Mouse (Mus musculus): ENCODE measurements around the gene Dgkz. TPM values are rescaled to one million over a fixed set of nuclear protein-coding genes. Genes with fewer than 3 reads are reported as not detected.

Gene Dgkz
- polyA plus RNA-seq, 1 experiment from 2014 or later: 57.5 TPM

- Histone ChIP-seq H3K4me3 (ENCODE audit: low read length) (peak overlapping the region; percentile 88), H3K4me2 (replicated peaks; ENCODE audit: low read depth, low read length) (peak overlapping the region; percentile 81), H3K27ac (ENCODE audit: low read depth, low read length) (peak overlapping the region; percentile 97; the same call in 1 of the 2 replicates), H3K36me3 (ENCODE audit: control insufficient read depth, insufficient read depth, low read length) (peaks cover 18% of the 10 kb centered on the region), H3K4me1 (ENCODE audit: control insufficient read depth, insufficient read depth, low read length) (peaks cover 29% of the 10 kb centered on the region), H3K27me3 (ENCODE audit: control insufficient read depth, insufficient read depth, low read length) (no peaks in the 10 kb centered on the region), H3K9me3 (ENCODE audit: control insufficient read depth, low read length) (no peaks in the 10 kb centered on the region), H3K9ac (ENCODE audit: low read depth, low read length) (peak overlapping the region; percentile 97; the same call in 1 of the 2 replicates)
- 4% methylated on average over 11 of the region's 12 CpGs for WGBS
- no peak for ATAC-seq (ENCODE audit: low FRiP score, low TSS enrichment)
Observed at GRCm38 (mm10) chr2:91929936-91930335, 45.7 kb downstream of the Dgkz start.

GRCm38 (mm10) chr2:91929455-91929854 is 46.2 kb downstream of the Dgkz start:
- H3K9ac ChIP-seq (ENCODE audit: low read depth, low read length): peak overlapping the region; percentile 97; the same call in 1 of the 2 replicates
- peaks cover 15% of the 10 kb centered on the region for H3K36me3 ChIP-seq (ENCODE audit: control insufficient read depth, insufficient read depth, low read length)
- 55% methylated on average over 3 of the region's 3 CpGs for WGBS
- no peaks in the 10 kb centered on the region for H3K9me3 ChIP-seq (ENCODE audit: control insufficient read depth, low read length)
- H3K27me3 ChIP-seq (ENCODE audit: control insufficient read depth, insufficient read depth, low read length): no peaks in the 10 kb centered on the region
- H3K27ac ChIP-seq (ENCODE audit: low read depth, low read length): no peak overlapping the region
- H3K4me1 ChIP-seq (ENCODE audit: control insufficient read depth, insufficient read depth, low read length): peaks cover 29% of the 10 kb centered on the region
- H3K4me2 ChIP-seq (replicated peaks; ENCODE audit: low read depth, low read length): peak overlapping the region; percentile 81
- no peak for ATAC-seq (ENCODE audit: low FRiP score, low TSS enrichment)
- peak overlapping the region; percentile 88 for H3K4me3 ChIP-seq (ENCODE audit: low read length)

GRCm38 (mm10) chr2:91928534-91929350 is 46.9 kb downstream of the Dgkz start:
- Histone ChIP-seq H3K27ac (ENCODE audit: low read depth, low read length) (no peak overlapping the region), H3K36me3 (ENCODE audit: control insufficient read depth, insufficient read depth, low read length) (peaks cover 11% of the 10 kb centered on the region), H3K9ac (ENCODE audit: low read depth, low read length) (no peak overlapping the region), H3K4me2 (replicated peaks; ENCODE audit: low read depth, low read length) (no peak overlapping the region), H3K4me1 (ENCODE audit: control insufficient read depth, insufficient read depth, low read length) (peaks cover 26% of the 10 kb centered on the region), H3K27me3 (ENCODE audit: control insufficient read depth, insufficient read depth, low read length) (peaks cover under 1% of the 10 kb centered on the region), H3K9me3 (ENCODE audit: control insufficient read depth, low read length) (no peaks in the 10 kb centered on the region), H3K4me3 (ENCODE audit: low read length) (no peak overlapping the region)
- no peak for ATAC-seq (ENCODE audit: low FRiP score, low TSS enrichment)
- WGBS: 73% methylated on average over 23 of the region's 23 CpGs

GRCm38 (mm10) chr2:91927826-91928533 is 47.7 kb downstream of the Dgkz start:
- peaks cover 8% of the 10 kb centered on the region for H3K27me3 ChIP-seq (ENCODE audit: control insufficient read depth, insufficient read depth, low read length)
- H3K9me3 ChIP-seq (ENCODE audit: control insufficient read depth, low read length): no peaks in the 10 kb centered on the region
- H3K27ac ChIP-seq (ENCODE audit: low read depth, low read length): no peak overlapping the region
- H3K4me3 ChIP-seq (ENCODE audit: low read length): peak overlapping the region; percentile 9; the same call in 1 of the 2 replicates
- ATAC-seq (ENCODE audit: low FRiP score, low TSS enrichment): no peak
- H3K9ac ChIP-seq (ENCODE audit: low read depth, low read length): no peak overlapping the region
- H3K36me3 ChIP-seq (ENCODE audit: control insufficient read depth, insufficient read depth, low read length): peaks cover 7% of the 10 kb centered on the region; the same call in 1 of the 2 replicates
- 44% methylated on average over 34 of the region's 34 CpGs for WGBS
- peaks cover 21% of the 10 kb centered on the region for H3K4me1 ChIP-seq (ENCODE audit: control insufficient read depth, insufficient read depth, low read length)
- no peak overlapping the region; the same call in 1 of the 2 replicates for H3K4me2 ChIP-seq (replicated peaks; ENCODE audit: low read depth, low read length)

DNA sequence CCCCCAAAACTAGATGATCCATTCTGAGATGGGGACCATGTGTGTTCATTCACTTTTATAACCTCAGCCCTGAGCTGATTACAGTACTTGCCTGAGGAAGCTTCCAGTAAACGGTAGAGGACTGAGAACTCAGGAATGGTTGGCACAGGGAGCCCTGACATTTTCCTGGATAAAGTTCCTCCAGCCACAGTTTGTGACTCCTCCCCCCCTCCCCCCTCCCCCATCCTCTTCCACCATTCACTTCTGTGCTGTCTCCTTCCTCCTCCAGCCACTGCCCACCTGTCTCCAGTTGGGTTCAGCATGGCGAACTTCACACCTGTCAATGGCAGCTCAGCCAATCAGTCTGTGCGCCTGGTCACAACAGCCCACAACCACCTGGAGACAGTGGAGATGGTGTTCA is 48.7 kb downstream of the Dgkz start, which contains the start of gene Chrm4:
TSS of gene Chrm4 (plus strand) at position 301 of the 400 bp plus-strand sequence.
- H3K27ac ChIP-seq (ENCODE audit: low read depth, low read length): no peak within 1 kb of the TSS
- no peak within 1 kb of the TSS; the same call in 1 of the 2 replicates for H3K4me2 ChIP-seq (replicated peaks; ENCODE audit: low read depth, low read length)
- 78% methylated on average over 3 of the region's 3 CpGs for WGBS
- H3K36me3 ChIP-seq (ENCODE audit: control insufficient read depth, insufficient read depth, low read length): peaks cover 7% of the 10 kb centered on the region; the same call in 1 of the 2 replicates
- peak within 1 kb of the TSS; percentile 9; the same call in 1 of the 2 replicates for H3K4me3 ChIP-seq (ENCODE audit: low read length)
- peaks cover 11% of the 10 kb centered on the region; the same call in 1 of the 2 replicates for H3K4me1 ChIP-seq (ENCODE audit: control insufficient read depth, insufficient read depth, low read length)
- ATAC-seq (ENCODE audit: low FRiP score, low TSS enrichment): no peak
- H3K9ac ChIP-seq (ENCODE audit: low read depth, low read length): no peak within 1 kb of the TSS
- H3K27me3 ChIP-seq (ENCODE audit: control insufficient read depth, insufficient read depth, low read length): peaks cover 18% of the 10 kb centered on the region
- no peaks in the 10 kb centered on the region for H3K9me3 ChIP-seq (ENCODE audit: control insufficient read depth, low read length)

DNA sequence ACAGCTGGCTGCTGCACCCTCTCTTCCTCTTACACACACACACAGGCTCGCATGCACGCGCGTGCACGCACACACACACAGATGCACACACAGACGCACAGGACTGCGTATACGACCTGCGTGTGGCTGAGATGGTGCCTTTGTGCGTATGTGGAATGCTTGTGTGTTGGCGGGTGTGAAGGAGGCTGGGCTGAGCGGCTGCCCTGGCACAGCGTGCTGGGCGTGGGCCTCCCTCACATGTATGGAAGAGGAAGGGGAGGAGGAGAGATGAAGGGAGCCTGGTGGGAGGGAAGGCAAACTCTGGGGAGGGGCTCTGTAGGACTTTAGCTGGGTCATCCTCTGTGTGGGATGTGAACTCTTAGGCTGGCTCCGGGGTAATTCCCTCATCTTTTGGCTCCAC is 50.2 kb downstream of the Dgkz start:
- no peak overlapping the region for H3K4me3 ChIP-seq (ENCODE audit: low read length)
- no peak overlapping the region for H3K27ac ChIP-seq (ENCODE audit: low read depth, low read length)
- 85% methylated on average over 15 of the region's 15 CpGs for WGBS
- peaks cover 14% of the 10 kb centered on the region for H3K4me1 ChIP-seq (ENCODE audit: control insufficient read depth, insufficient read depth, low read length)
- no peak overlapping the region for H3K4me2 ChIP-seq (replicated peaks; ENCODE audit: low read depth, low read length)
- peaks cover 26% of the 10 kb centered on the region for H3K27me3 ChIP-seq (ENCODE audit: control insufficient read depth, insufficient read depth, low read length)
- ATAC-seq (ENCODE audit: low FRiP score, low TSS enrichment): no peak
- H3K9me3 ChIP-seq (ENCODE audit: control insufficient read depth, low read length): no peaks in the 10 kb centered on the region
- H3K9ac ChIP-seq (ENCODE audit: low read depth, low read length): no peak overlapping the region
- H3K36me3 ChIP-seq (ENCODE audit: control insufficient read depth, insufficient read depth, low read length): peaks cover 7% of the 10 kb centered on the region; the same call in 1 of the 2 replicates

GRCm38 (mm10) chr2:91924726-91925125 is 50.9 kb downstream of the Dgkz start:
- ATAC-seq (ENCODE audit: low FRiP score, low TSS enrichment): no peak
- H3K9me3 ChIP-seq (ENCODE audit: control insufficient read depth, low read length): no peaks in the 10 kb centered on the region
- H3K4me3 ChIP-seq (ENCODE audit: low read length): no peak overlapping the region
- peaks cover 26% of the 10 kb centered on the region for H3K27me3 ChIP-seq (ENCODE audit: control insufficient read depth, insufficient read depth, low read length)
- H3K4me2 ChIP-seq (replicated peaks; ENCODE audit: low read depth, low read length): no peak overlapping the region
- H3K36me3 ChIP-seq (ENCODE audit: control insufficient read depth, insufficient read depth, low read length): peaks cover 5% of the 10 kb centered on the region; the same call in 1 of the 2 replicates
- H3K9ac ChIP-seq (ENCODE audit: low read depth, low read length): no peak overlapping the region
- H3K27ac ChIP-seq (ENCODE audit: low read depth, low read length): no peak overlapping the region
- WGBS: 80% methylated on average over 1 of the region's 1 CpGs
- peaks cover 14% of the 10 kb centered on the region for H3K4me1 ChIP-seq (ENCODE audit: control insufficient read depth, insufficient read depth, low read length)

- Histone ChIP-seq H3K9ac (ENCODE audit: low read depth, low read length) (no peak overlapping the region), H3K9me3 (ENCODE audit: control insufficient read depth, low read length) (no peaks in the 10 kb centered on the region), H3K4me1 (ENCODE audit: control insufficient read depth, insufficient read depth, low read length) (peaks cover 9% of the 10 kb centered on the region), H3K4me2 (replicated peaks; ENCODE audit: low read depth, low read length) (peak overlapping the region; percentile 32), H3K27ac (ENCODE audit: low read depth, low read length) (no peak overlapping the region), H3K4me3 (ENCODE audit: low read length) (peak overlapping the region; percentile 52; the same call in 1 of the 2 replicates), H3K27me3 (ENCODE audit: control insufficient read depth, insufficient read depth, low read length) (peaks cover 26% of the 10 kb centered on the region), H3K36me3 (ENCODE audit: control insufficient read depth, insufficient read depth, low read length) (no peaks in the 10 kb centered on the region)
- 6% methylated on average over 54 of the region's 54 CpGs for WGBS
- no peak for ATAC-seq (ENCODE audit: low FRiP score, low TSS enrichment)
Observed at GRCm38 (mm10) chr2:91923415-91924337, 52.0 kb downstream of the Dgkz start.

Measured in kidney, embryonic 14.5 days (tissue).